Mouse (Mus musculus) G1E-ER4 (cell line): ENCODE results near the gene Stil. TPM values are rescaled to one million over a fixed set of nuclear protein-coding genes. Genes with fewer than 3 reads are reported as not detected.

Experiments
- GATA1 ChIP-seq: IDR thresholded peaks from one replicate; pipeline ENCODE4 v1.8.0; 2012; ENCODE audit warnings: low read length, inconsistent platforms
- polyA plus RNA-seq: library from polyadenylated mRNA; stranded (reverse); fragments of >175 nt; gene quantifications from 2 replicates; pipeline ENCODE4 v1.2.3, GENCODE M21; 2012

The Stil gene
- polyA plus RNA-seq, 1 experiment: 3.3 TPM

- no peak for TF ChIP-seq GATA1
These were observed 59.9 kb downstream of the Stil start for GRCm38 (mm10) chr4:115059871-115060270.

- no peak for TF ChIP-seq GATA1
These were observed 60.8 kb downstream of the Stil start for GRCm38 (mm10) chr4:115060753-115061152.

GRCm38 (mm10) chr4:115062540-115062874 lies 62.5 kb downstream of the Stil start:
- no peak for TF ChIP-seq GATA1

GRCm38 (mm10) chr4:115062875-115063517 lies 63.0 kb downstream of the Stil start:
- TF ChIP-seq GATA1: no peak

- TF ChIP-seq GATA1: no peak
These were observed 63.7 kb downstream of the Stil start for GRCm38 (mm10) chr4:115063518-115064239.

DNA sequence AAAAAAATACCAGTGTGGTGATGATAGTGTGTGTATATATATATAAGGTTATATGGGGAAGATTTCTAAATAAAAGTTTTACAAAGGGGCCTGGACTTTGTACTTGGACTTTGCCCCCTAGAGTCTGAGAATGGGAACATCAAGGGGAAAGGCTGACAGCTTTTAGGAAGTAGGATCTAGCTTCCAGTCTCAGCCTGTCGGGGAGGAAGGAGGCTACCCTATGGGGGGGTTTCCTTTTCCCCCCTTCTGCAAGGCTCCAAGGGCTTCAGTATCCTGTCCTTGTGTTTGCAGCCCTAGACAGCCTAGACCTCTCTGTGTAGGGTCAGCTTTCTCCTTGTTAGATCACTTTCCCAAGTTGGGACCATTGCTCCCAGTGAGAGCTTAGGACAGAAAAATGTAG lies 71.7 kb downstream of the Stil start:
- TF ChIP-seq GATA1: no peak

DNA sequence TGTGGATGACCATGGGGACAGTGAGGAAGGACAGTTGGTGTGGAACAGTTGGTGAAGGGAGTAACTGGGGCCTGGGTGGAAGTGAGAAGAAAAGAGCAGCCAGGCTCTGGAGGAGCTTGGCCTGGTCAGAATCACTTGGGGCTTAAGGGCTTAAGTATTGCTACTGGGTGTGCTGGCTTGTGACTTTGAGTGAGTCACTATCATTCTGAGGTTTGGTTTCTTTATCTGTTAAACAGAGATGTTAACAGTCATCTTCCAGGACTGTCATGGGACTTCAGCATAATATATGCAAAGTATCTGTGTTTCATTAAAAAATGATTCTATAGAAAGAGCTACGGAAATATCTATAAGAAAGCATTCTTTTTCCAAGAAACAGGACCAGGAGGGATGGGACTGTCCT lies 74.8 kb downstream of the Stil start:
- TF ChIP-seq GATA1: no peak

- no peak for TF ChIP-seq GATA1
These were observed 75.4 kb downstream of the Stil start for GRCm38 (mm10) chr4:115075204-115075915.

- no peak for TF ChIP-seq GATA1
These were observed 79.2 kb downstream of the Stil start for GRCm38 (mm10) chr4:115078892-115079820.

GRCm38 (mm10) chr4:115079821-115080349 lies 79.9 kb downstream of the Stil start:
- TF ChIP-seq GATA1: no peak

DNA sequence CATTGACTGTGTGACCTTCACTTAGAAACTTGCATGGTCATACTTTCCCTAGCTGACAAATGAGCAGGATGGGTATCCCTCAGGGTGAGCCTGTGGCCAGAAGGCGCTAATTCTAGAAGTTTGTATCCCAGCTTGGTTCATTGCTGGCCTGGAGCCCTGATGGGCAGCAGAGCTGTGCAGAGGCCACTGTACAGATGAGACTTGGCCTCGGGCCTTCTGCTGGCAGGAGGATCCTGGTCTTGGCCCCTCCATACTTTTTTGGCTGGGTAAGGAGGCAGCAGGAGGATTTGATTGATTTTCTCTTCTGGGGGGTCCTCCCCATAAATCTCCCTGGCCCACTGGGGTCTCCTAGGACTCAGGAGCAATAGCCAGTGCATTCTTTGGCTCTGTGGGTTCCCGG lies 83.1 kb downstream of the Stil start:
- no peak for TF ChIP-seq GATA1

- no peak for TF ChIP-seq GATA1
These were observed 85.7 kb downstream of the Stil start for GRCm38 (mm10) chr4:115085522-115086095.

- TF ChIP-seq GATA1: no peak
These were observed 86.3 kb downstream of the Stil start for GRCm38 (mm10) chr4:115086257-115086656.

GRCm38 (mm10) chr4:115086763-115087415 lies 86.9 kb downstream of the Stil start:
- TF ChIP-seq GATA1: no peak

DNA sequence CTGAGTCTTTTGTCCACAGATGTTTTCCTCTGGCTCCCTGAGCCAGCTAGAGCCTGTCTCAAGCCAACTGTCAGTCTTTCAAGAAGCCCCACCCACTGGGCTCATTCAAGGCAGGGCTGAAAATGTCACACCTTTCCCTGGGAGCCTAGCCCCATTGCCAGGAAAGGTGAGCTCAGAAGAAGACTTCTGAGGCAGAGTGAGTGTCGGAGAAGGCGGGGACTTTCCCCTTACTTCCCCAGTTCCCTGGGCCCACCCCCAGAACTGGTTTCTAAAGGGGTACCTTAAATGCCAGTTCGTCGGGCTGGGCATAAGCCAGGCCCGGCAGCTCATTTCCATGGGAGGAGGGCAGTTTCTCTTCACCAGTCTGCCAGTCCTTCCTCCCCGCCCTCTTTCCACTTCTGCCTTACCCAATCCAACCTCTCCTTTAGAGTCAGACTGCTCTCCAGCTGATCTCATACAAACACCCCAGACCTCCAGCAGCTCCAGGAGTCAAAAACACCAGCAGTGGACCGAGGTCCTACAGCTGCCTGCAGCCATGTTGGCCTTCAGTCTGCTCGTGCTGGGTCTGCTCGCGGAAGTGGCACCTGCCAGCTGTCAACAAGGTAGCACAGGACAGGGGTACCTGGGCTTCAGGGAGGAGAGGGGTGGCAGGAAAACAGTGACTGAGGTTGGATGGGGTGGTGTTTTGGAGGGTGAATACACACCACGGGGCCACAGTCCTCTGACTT lies 88.8 kb downstream of the Stil start, which contains the start of gene Pdzk1ip1:
Gene Pdzk1ip1 (plus strand): TSS at position 98 of the 728 bp plus-strand sequence.
- TF ChIP-seq GATA1: no peak
